Mouse (Mus musculus) forebrain, postnatal 0 days (tissue): ENCODE results near the gene Osbpl11. TPM values are rescaled to one million over a fixed set of nuclear protein-coding genes. Genes with fewer than 3 reads are reported as not detected.

Experiments used
- ATAC-seq: fragments of 200-750 bp; cut with Nextera tagmentation; 2 replicates; pipeline ENCODE4 v1.8.0; 2017; ENCODE audit warnings: mild to moderate bottlenecking, moderate library complexity
- DNase-seq: peaks from one replicate; pipeline ENCODE4 v3.0.0-alpha.2; 2015
- H3K27ac ChIP-seq: fragments of 300-500 bp; sonication (generic); 2 replicates; pipeline ENCODE4 v1.5.1; 2014; ENCODE audit warnings: low read depth, mild to moderate bottlenecking, antibody characterized with exemption, low read length, moderate library complexity, mixed read lengths
- H3K27me3 ChIP-seq: fragments of 300-500 bp; sonication (generic); 2 replicates; pipeline ENCODE4 v1.6.1; 2014; ENCODE audit warnings: mild to moderate bottlenecking, low read length, mixed read lengths; ENCODE audit not compliant: insufficient read depth
- H3K36me3 ChIP-seq: fragments of 300-500 bp; sonication (generic); 2 replicates; pipeline ENCODE4 v1.6.1; 2014; ENCODE audit warnings: mild to moderate bottlenecking, moderate library complexity; ENCODE audit not compliant: insufficient read depth
- H3K4me1 ChIP-seq: fragments of 300-500 bp; sonication (generic); 2 replicates; pipeline ENCODE4 v1.6.1; 2014; ENCODE audit warnings: antibody characterized with exemption; ENCODE audit not compliant: insufficient read depth
- H3K4me2 ChIP-seq: fragments of 300-500 bp; sonication (generic); 2 replicates; pipeline ENCODE4 v1.6.1; 2014; ENCODE audit warnings: low read depth, mild to moderate bottlenecking, moderate library complexity
- H3K4me3 ChIP-seq: fragments of 300-500 bp; sonication (generic); 2 replicates; pipeline ENCODE4 v1.5.1; 2014; ENCODE audit warnings: low read depth, low read length, mixed read lengths
- H3K9ac ChIP-seq: fragments of 300-500 bp; sonication (generic); 2 replicates; pipeline ENCODE4 v1.6.1; 2014; ENCODE audit warnings: mild to moderate bottlenecking
- H3K9me3 ChIP-seq: fragments of 300-500 bp; sonication (generic); 2 replicates; pipeline ENCODE4 v1.6.1; 2016; ENCODE audit warnings: low read length
- CTCF ChIP-seq: sonication (generic); IDR thresholded peaks from 2 replicates; pipeline ENCODE4 v1.5.1; 2016; ENCODE audit warnings: antibody characterized with exemption, control low read depth, low read depth
- WGBS: fragments of 180-500 bp; shearing (Covaris S2); extraction: QIAGEN DNeasy Blood & Tissue Kit; methylation state at CpG from one replicate; pipeline ENCODE4 v1.1.7; 2014; 5-methylcytosine and 5-hydroxymethylcytosine counted together
- polyA plus RNA-seq: library from polyadenylated mRNA; unstranded; fragments of >200 nt; fragmentation: Nextera tagmentation; extraction: Ambion mirVana; gene quantifications from 2 replicates; pipeline ENCODE4 v1.2.1, GENCODE M21; 2015
- total RNA-seq: library from RNA; depleted of rRNA; stranded (reverse); fragments of >200 nt; gene quantifications from 2 replicates; pipeline ENCODE4 v1.2.3, GENCODE M21; 2014

Gene Osbpl11
- total and polyA plus RNA-seq, 2 experiments from 2014 or later, result 13.3 to 23.5 TPM

GRCm38 (mm10) chr16:33251194-33252051, 66.6 kb downstream of the Osbpl11 start, which contains the start of gene Snx4:
TSS of gene Snx4 (plus strand) at chr16:33251442.
- peak within 1 kb of the TSS; percentile 97 for H3K4me3 ChIP-seq
- no peaks in the 10 kb centered on the region for H3K9me3 ChIP-seq
- H3K9ac ChIP-seq, result peak within 1 kb of the TSS; percentile 95
- peak; percentile 16; the same call in 1 of the 2 replicates for TF ChIP-seq CTCF
- peak within 1 kb of the TSS; percentile 71 for H3K4me2 ChIP-seq
- peaks cover 8% of the 10 kb centered on the region; the same call in 1 of the 2 replicates for H3K4me1 ChIP-seq
- peak within 1 kb of the TSS; percentile 76 for H3K27ac ChIP-seq
- H3K36me3 ChIP-seq, result no peaks in the 10 kb centered on the region
- peak; percentile 95 for DNase-seq
- WGBS, result under 1% methylated on average over 72 of the region's 72 CpGs
- H3K27me3 ChIP-seq, result no peaks in the 10 kb centered on the region
- ATAC-seq, result peak; percentile 97

DNA sequence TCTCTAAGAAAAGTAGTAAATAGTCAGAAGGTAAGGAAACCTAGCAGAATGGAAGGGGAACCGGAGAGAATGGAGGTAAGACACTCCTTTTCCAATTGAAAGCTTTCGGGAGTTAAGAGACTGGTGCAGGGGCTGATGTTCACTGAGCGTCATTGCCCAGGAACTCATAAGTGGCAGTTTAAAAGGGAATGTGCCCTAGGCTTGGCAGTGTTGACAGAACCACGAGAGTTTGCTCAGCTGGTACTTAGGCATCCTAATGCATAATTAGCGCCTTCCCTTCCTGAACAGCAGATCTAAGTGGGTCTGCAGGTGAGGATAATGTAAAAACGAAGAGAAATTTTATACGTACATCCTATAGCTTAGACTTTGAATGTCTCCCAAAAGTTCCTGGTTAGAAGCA, 70.7 kb downstream of the Osbpl11 start:
- ATAC-seq, result no peak

GRCm38 (mm10) chr16:33258530-33258929, 73.7 kb downstream of the Osbpl11 start:
- no peak for ATAC-seq
- no peak for DNase-seq
- H3K9me3 ChIP-seq, result no peaks in the 10 kb centered on the region
- no peaks in the 10 kb centered on the region for H3K36me3 ChIP-seq
- H3K27ac ChIP-seq, result no peak overlapping the region
- H3K4me3 ChIP-seq, result no peak overlapping the region
- H3K4me2 ChIP-seq, result no peak overlapping the region
- 83% methylated on average over 2 of the region's 2 CpGs for WGBS
- TF ChIP-seq CTCF, result no peak
- no peaks in the 10 kb centered on the region for H3K4me1 ChIP-seq
- H3K27me3 ChIP-seq, result no peaks in the 10 kb centered on the region
- no peak overlapping the region for H3K9ac ChIP-seq

More for the DNA sequence above, 70.7 kb downstream of the Osbpl11 start:
- Histone ChIP-seq H3K27ac (no peak overlapping the region), H3K9me3 (no peaks in the 10 kb centered on the region), H3K4me3 (no peak overlapping the region), H3K9ac (no peak overlapping the region), H3K36me3 (no peaks in the 10 kb centered on the region), H3K27me3 (no peaks in the 10 kb centered on the region), H3K4me2 (no peak overlapping the region), H3K4me1 (peaks cover 8% of the 10 kb centered on the region; the same call in 1 of the 2 replicates)
- 83% methylated on average over 7 of the region's 7 CpGs for WGBS
- no peak for TF ChIP-seq CTCF
- DNase-seq, result no peak

- Histone ChIP-seq H3K27ac (no peak overlapping the region), H3K4me1 (no peaks in the 10 kb centered on the region), H3K36me3 (peaks cover 4% of the 10 kb centered on the region; the same call in 1 of the 2 replicates), H3K4me3 (no peak overlapping the region), H3K9me3 (no peaks in the 10 kb centered on the region), H3K9ac (no peak overlapping the region), H3K4me2 (no peak overlapping the region), H3K27me3 (no peaks in the 10 kb centered on the region)
- ATAC-seq (no peak), DNase-seq (no peak)
- WGBS, result 88% methylated on average over 3 of the region's 3 CpGs
- no peak for TF ChIP-seq CTCF
Measured at GRCm38 (mm10) chr16:33259824-33260223, 75.0 kb downstream of the Osbpl11 start.

DNA sequence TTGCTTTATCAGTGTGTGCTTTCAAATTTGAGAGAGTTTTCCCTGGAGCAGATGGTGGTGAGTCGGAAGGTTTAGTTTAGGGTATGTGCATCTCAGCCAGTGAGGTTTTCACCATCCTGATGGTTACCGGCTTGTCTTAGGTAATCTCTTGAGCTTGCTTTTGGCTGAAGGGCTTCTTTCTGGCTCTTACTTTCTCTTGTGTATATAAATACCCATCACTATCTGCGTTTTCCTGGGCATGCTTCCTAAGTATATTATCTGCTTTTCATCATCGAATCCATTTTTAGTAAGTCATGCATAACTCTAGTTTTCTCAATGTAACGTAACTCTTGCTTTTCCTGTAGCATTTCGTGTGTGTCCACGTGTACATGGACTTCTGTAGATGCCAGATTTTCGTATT, 76.0 kb downstream of the Osbpl11 start:
- Histone ChIP-seq H3K4me2 (no peak overlapping the region), H3K27me3 (no peaks in the 10 kb centered on the region), H3K9ac (no peak overlapping the region), H3K36me3 (peaks cover 12% of the 10 kb centered on the region), H3K4me1 (no peaks in the 10 kb centered on the region), H3K27ac (no peak overlapping the region), H3K4me3 (no peak overlapping the region), H3K9me3 (no peaks in the 10 kb centered on the region)
- TF ChIP-seq CTCF, result no peak
- peak; percentile 13 for DNase-seq
- ATAC-seq, result no peak
- 70% methylated on average over 8 of the region's 8 CpGs for WGBS

DNA sequence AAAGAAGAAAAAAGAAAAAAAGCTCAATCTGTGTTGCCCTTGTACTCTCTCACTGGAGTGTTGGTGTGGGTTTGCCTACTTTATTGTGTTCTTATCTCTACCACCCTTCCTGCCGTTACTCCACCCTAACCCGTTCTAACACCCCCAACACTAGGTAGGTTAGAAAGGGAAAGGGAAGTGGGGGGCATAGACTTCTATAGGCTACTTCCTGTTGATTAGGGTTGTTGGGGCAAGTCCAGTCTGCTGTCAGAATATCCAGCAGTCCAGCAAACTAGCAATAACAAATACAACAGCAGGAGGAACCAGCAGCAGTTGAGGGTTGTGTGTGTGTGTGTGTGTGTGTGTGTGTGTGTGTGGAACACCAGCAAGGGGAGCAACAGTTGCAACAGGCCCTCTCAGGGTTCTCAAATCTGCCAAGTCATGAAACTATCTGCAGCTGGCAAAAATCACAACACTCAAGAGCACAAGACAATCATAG, 76.8 kb downstream of the Osbpl11 start:
- Histone ChIP-seq H3K9me3 (no peaks in the 10 kb centered on the region), H3K27me3 (no peaks in the 10 kb centered on the region), H3K4me2 (no peak overlapping the region), H3K4me3 (no peak overlapping the region), H3K36me3 (peaks cover 15% of the 10 kb centered on the region), H3K4me1 (no peaks in the 10 kb centered on the region), H3K9ac (no peak overlapping the region), H3K27ac (no peak overlapping the region)
- WGBS, result 83% methylated on average over 2 of the region's 2 CpGs
- TF ChIP-seq CTCF, result no peak
- DNase-seq (no peak), ATAC-seq (no peak)

- no peak for ATAC-seq
- no peaks in the 10 kb centered on the region for H3K4me1 ChIP-seq
- peaks cover 19% of the 10 kb centered on the region for H3K36me3 ChIP-seq
- DNase-seq, result no peak
- no peak overlapping the region for H3K9ac ChIP-seq
- 94% methylated on average over 1 of the region's 1 CpGs for whole genome bisulfite sequencing
- H3K4me3 ChIP-seq, result no peak overlapping the region
- H3K27ac ChIP-seq, result no peak overlapping the region
- no peak for TF ChIP-seq CTCF
- H3K9me3 ChIP-seq, result no peaks in the 10 kb centered on the region
- no peaks in the 10 kb centered on the region for H3K27me3 ChIP-seq
- H3K4me2 ChIP-seq, result no peak overlapping the region
Measured at GRCm38 (mm10) chr16:33262096-33262495, 77.2 kb downstream of the Osbpl11 start.
